Mouse (Mus musculus) limb, embryonic 15.5 days (tissue): ENCODE data around the gene Mtss1l. TPM values are rescaled to one million over a fixed set of nuclear protein-coding genes. Genes with fewer than 3 reads are reported as not detected.

Source experiments
- ATAC-seq: fragments of 200-750 bp; cut with Nextera tagmentation; 2 replicates; pipeline ENCODE4 v1.8.0; 2017; ENCODE audit warnings: low read depth, moderate TSS enrichment; ENCODE audit not compliant: insufficient number of reproducible peaks, low FRiP score, low TSS enrichment
- H3K27ac ChIP-seq: fragments of 300-500 bp; sonication (generic); 2 replicates; pipeline ENCODE4 v1.5.1; 2015; ENCODE audit warnings: moderate library complexity, mild to moderate bottlenecking, inconsistent platforms
- H3K27me3 ChIP-seq: fragments of 300-500 bp; sonication (generic); 2 replicates; pipeline ENCODE4 v1.6.1; 2015; ENCODE audit warnings: inconsistent platforms
- H3K36me3 ChIP-seq: fragments of 300-500 bp; sonication (generic); 2 replicates; pipeline ENCODE4 v1.6.1; 2015; ENCODE audit warnings: inconsistent platforms
- H3K4me1 ChIP-seq: fragments of 300-500 bp; sonication (generic); 2 replicates; pipeline ENCODE4 v1.6.1; 2015; ENCODE audit warnings: inconsistent platforms
- H3K4me2 ChIP-seq: fragments of 300-500 bp; sonication (generic); 2 replicates; pipeline ENCODE4 v1.6.1; 2015; ENCODE audit warnings: mild to moderate bottlenecking, inconsistent platforms
- H3K4me3 ChIP-seq: fragments of 300-500 bp; sonication (generic); 2 replicates; pipeline ENCODE4 v1.5.1; 2015; ENCODE audit warnings: mild to moderate bottlenecking, inconsistent platforms
- H3K9ac ChIP-seq: fragments of 300-500 bp; sonication (generic); 2 replicates; pipeline ENCODE4 v1.6.1; 2015; ENCODE audit warnings: inconsistent platforms
- H3K9me3 ChIP-seq: fragments of 300-500 bp; sonication (generic); 2 replicates; pipeline ENCODE4 v1.6.1; 2016; ENCODE audit warnings: inconsistent platforms
- WGBS: fragments of 180-500 bp; shearing (Covaris S2); methylation state at CpG from one replicate; pipeline ENCODE4 v1.1.7; 2015; 5-methylcytosine and 5-hydroxymethylcytosine counted together
- polyA plus RNA-seq: library from polyadenylated mRNA; unstranded; fragments of >200 nt; fragmentation: Nextera tagmentation; extraction: Ambion mirVana; gene quantifications from 2 replicates; pipeline ENCODE4 v1.2.1, GENCODE M21; 2015

The Mtss1l gene
- polyA plus RNA-seq, 1 experiment from 2014 or later: 10.2 TPM

DNA sequence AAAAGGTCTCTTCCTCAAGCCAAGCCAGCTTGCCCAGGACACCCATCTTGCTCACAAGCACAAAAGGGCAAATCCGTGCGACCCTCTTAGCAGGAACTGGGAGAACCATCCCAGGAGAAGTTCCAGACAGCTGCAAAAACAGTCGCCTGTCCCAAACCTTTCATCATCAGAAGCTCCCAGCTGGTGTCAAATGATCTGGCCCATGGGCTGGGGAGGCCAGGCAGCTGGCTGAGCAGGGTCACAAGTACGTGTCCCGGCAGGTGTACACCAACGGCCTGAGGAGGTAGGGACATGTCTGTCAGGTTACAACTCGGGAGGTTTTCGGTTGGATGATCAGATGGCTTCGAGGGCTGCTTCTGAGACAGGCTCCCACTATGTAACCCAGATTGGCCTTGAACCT is 25.4 kb downstream of the Mtss1l start:
- Histone ChIP-seq H3K9me3 (no peaks in the 10 kb centered on the region), H3K4me2 (no peak overlapping the region), H3K4me3 (no peak overlapping the region), H3K36me3 (0 out of 2 replicates have a peak, but pooled peaks cover 2% of the 10 kb centered on the region), H3K27me3 (0 out of 2 replicates have a peak, but pooled peaks cover 4% of the 10 kb centered on the region), H3K4me1 (no peaks in the 10 kb centered on the region), H3K9ac (no peak overlapping the region), H3K27ac (no peak overlapping the region)
- WGBS: 50% methylated on average over 9 of the region's 9 CpGs
- no peak for ATAC-seq

DNA sequence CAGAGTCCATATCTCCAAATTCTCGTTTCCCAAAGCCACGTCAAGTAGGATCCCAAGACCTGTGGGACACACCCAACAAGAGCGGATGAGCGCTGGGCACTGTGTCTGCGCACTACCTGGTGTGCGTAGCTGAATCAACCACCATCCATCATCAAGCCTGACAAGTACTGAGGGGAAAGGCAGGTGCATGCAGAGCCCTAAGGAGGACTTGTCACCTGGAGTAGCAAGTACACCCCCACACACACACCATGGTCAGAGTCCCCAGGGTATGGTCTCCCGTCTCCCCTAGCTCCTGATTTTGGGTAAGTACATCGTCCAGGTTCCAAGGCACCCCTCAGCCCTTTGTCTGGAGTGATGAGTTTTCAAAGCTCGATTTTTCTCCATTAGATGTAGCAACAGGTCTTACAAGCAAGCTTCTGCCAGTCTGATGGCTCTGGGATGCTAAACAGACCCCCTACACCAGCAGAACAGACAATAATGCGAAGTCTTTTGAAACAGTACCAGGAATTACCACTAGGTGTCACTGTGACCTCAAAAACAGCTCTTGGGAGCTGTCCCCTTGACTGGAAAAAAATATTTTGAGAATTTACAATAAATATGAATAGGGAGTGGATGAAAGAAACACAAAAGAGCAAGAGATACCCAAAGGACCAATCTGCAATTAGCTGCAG is 28.4 kb downstream of the Mtss1l start:
- no peak overlapping the region for H3K4me2 ChIP-seq
- peaks cover under 1% of the 10 kb centered on the region; the same call in 1 of the 2 replicates for H3K4me1 ChIP-seq
- H3K4me3 ChIP-seq: no peak overlapping the region
- H3K36me3 ChIP-seq: no peaks in the 10 kb centered on the region
- H3K9me3 ChIP-seq: no peaks in the 10 kb centered on the region
- no peak for ATAC-seq
- 0 out of 2 replicates have a peak, but pooled peaks cover 4% of the 10 kb centered on the region for H3K27me3 ChIP-seq
- no peak overlapping the region for H3K9ac ChIP-seq
- no peak overlapping the region for H3K27ac ChIP-seq
- WGBS: 58% methylated on average over 10 of the region's 10 CpGs

DNA sequence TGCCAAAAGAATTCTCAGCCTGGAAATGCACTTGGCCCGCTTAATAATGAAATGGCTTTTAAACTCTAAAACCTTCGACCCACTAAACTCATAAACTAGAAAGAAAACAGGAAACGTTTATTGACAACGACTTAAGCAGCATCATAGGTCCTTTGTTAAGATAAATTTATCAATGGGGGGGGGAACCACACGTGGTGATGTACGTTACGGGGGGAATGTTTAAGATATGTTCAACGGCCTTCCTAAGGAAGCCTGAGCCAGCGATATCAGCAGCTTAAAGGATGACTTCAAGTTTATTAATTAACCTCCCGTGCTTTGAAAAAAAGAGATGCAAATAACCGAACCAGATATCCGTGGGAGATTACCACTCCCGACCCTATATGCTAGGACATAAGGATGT is 29.0 kb downstream of the Mtss1l start:
- H3K9ac ChIP-seq: no peak overlapping the region
- no peak overlapping the region for H3K4me3 ChIP-seq
- no peak overlapping the region for H3K4me2 ChIP-seq
- no peaks in the 10 kb centered on the region for H3K36me3 ChIP-seq
- H3K4me1 ChIP-seq: peaks cover 7% of the 10 kb centered on the region
- no peak for ATAC-seq
- H3K27me3 ChIP-seq: 0 out of 2 replicates have a peak, but pooled peaks cover 4% of the 10 kb centered on the region
- no peak overlapping the region for H3K27ac ChIP-seq
- H3K9me3 ChIP-seq: no peaks in the 10 kb centered on the region
- WGBS: 44% methylated on average over 13 of the region's 13 CpGs

DNA sequence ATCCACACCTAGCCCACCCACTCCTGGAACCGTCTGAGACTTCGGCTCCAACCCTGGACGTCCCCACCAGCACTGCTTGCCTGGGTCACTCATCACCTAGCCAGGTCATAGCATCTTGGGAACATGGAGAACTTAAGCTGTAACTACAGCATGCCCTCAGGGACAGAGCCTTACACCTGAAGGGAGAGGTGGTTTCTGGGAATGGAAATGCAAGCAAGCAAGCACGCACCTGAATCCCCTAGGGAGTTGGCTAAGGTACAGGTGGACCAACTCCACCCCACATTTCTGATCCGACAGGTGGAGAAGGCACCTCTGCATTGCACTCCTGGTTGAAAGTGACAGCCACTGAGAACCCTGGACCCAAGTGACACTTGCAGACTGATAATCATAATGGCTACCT is 30.2 kb downstream of the Mtss1l start:
- H3K27ac ChIP-seq: no peak overlapping the region
- no peaks in the 10 kb centered on the region for H3K36me3 ChIP-seq
- H3K9me3 ChIP-seq: no peaks in the 10 kb centered on the region
- 69% methylated on average over 5 of the region's 5 CpGs for WGBS
- H3K4me2 ChIP-seq: no peak overlapping the region
- ATAC-seq: no peak
- no peak overlapping the region for H3K9ac ChIP-seq
- 0 out of 2 replicates have a peak, but pooled peaks cover 4% of the 10 kb centered on the region for H3K27me3 ChIP-seq
- H3K4me1 ChIP-seq: peaks cover 8% of the 10 kb centered on the region
- no peak overlapping the region for H3K4me3 ChIP-seq

DNA sequence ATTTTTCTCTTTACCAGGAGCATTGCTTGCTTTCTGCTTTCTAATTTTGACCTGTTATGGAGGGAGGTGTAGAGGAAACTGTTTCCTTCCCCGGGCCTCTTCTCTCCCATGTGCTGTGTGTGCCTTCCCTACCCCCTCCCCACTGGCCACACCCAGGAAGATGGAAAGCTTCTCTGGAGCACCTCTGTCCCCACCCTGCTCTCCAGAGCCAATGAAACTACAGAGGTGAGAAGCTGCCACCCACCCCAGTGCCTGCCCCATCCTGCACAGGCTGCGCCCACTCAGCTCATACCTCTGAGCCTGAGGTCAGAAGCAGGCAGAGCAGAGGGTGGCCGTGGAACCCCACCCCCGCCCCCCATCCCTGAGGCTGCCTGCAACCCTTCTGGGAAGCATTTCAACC is 33.4 kb downstream of the Mtss1l start:
- Histone ChIP-seq H3K9me3 (no peaks in the 10 kb centered on the region), H3K4me2 (0 out of 2 replicates have a peak overlapping the region, but pooled peaks have one; percentile 12), H3K4me1 (peaks cover 10% of the 10 kb centered on the region), H3K9ac (no peak overlapping the region), H3K4me3 (no peak overlapping the region), H3K27ac (no peak overlapping the region), H3K27me3 (no peaks in the 10 kb centered on the region), H3K36me3 (no peaks in the 10 kb centered on the region)
- ATAC-seq: no peak
- 41% methylated on average over 4 of the region's 4 CpGs for WGBS

DNA sequence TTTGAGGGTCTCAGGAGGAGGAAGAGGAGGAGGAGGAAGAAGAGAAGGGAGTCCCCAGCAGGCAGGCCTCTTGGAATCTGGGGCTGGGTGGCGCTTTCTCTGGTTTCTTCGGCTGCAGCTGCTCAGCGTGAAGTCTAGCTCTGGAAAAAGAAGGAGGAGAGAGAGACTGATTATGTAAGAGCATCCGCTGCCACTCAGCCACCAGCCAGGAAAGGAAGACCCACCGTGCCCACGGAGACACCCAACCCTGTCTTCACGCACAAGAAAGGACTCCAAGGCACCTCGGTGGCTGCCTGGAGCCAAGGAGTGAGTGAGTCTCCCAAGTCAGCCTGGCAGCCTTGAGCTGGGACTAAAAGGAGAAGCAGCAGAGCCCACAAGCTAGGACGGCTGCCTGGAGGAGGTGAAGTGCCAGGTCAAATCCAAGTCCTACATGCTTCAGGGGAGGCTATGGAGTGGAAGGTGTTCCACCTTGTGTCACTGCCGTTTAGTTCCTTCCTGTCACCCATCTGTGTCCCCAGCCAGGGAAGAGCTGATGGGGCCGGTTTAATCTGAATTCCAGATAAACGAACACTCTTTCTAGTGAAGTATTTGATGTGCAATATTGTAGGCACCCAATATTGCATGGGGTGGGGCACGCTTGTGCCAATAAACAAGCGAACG is 34.4 kb downstream of the Mtss1l start:
- no peak for ATAC-seq
- no peak overlapping the region for H3K4me3 ChIP-seq
- H3K9ac ChIP-seq: no peak overlapping the region
- no peak overlapping the region for H3K4me2 ChIP-seq
- H3K4me1 ChIP-seq: peaks cover 10% of the 10 kb centered on the region
- no peak overlapping the region for H3K27ac ChIP-seq
- 52% methylated on average over 15 of the region's 15 CpGs for WGBS
- no peaks in the 10 kb centered on the region for H3K9me3 ChIP-seq
- H3K36me3 ChIP-seq: no peaks in the 10 kb centered on the region
- no peaks in the 10 kb centered on the region for H3K27me3 ChIP-seq

DNA sequence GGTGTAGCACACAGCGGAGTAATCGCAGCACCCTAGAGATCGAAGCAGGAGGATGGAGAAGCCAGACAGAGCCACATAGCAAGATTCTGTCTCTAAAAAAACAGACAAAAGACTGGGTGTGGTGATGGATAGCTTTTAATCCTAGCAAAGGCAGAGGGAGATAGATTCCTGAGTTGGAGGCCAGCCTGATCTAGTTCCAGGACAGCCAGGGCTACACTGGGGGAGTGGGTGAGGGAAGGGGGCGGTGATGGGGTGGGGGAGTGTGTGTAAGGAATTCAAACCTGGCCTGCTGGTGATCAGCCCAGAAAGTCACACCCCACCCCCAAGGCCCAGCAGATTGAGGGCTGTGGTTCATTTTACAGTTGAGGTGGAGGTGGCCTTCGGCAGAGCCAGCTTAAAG is 34.9 kb downstream of the Mtss1l start:
- no peaks in the 10 kb centered on the region for H3K9me3 ChIP-seq
- H3K4me2 ChIP-seq: no peak overlapping the region
- no peaks in the 10 kb centered on the region for H3K36me3 ChIP-seq
- H3K4me1 ChIP-seq: peaks cover 13% of the 10 kb centered on the region
- no peak overlapping the region for H3K9ac ChIP-seq
- no peaks in the 10 kb centered on the region for H3K27me3 ChIP-seq
- H3K4me3 ChIP-seq: no peak overlapping the region
- no peak overlapping the region for H3K27ac ChIP-seq
- WGBS: 70% methylated on average over 5 of the region's 5 CpGs
- no peak for ATAC-seq

DNA sequence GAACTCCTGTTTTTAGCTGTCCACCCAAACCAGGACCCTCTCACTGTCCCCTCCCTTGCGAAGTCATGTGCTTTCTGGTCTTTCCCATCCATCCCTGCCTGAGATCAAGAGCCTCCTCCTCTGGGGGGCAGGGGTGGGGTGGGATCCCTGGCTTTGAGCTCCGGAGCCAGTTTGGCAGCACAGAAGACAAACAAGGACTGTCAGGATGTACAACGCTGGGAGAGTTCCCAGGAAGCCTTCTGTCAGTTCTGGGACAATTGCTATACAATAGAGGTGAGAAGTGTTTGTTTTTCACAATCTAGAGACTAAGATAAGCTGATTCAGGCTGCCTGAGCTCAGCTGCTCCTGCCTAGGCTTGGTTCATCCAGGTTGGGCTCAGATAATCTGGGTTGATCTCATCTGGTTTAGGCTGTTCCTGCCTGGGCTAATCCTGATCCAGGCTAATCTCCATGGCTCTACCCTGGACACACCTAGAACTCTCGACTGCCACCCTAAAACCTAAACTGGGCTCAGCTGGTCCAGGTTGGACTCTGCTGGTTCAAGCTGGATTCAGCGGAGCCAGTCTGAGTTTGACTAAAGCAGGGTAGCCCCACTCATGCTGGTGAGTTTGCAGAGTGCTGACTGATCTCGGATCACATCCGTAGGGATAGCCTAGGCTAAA is 39.1 kb downstream of the Mtss1l start:
- no peak for ATAC-seq
- 67% methylated on average over 7 of the region's 7 CpGs for WGBS

DNA sequence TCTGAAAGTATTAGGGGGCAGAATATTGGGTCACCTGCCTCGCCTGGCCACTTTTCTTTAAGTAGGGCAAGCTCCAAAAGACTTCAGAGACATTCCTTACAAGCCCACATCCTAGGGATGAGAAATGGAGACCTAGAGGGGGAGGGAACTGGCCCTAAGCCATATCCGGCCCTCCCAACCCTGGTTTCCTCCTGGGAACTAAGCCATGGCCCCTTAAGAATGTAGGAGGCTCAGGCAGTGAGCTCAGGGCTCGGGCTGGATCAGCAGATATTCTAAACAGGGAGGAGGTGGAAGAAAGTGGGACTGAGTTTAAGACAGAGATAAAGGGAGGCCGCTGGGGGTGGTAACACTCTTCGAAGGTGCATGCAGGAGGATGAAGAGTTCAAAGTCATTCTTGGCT is 39.9 kb downstream of the Mtss1l start:
- 49% methylated on average over 5 of the region's 5 CpGs for whole genome bisulfite sequencing
- no peaks in the 10 kb centered on the region for H3K9me3 ChIP-seq
- H3K27ac ChIP-seq: no peak overlapping the region
- H3K4me2 ChIP-seq: no peak overlapping the region
- no peaks in the 10 kb centered on the region for H3K36me3 ChIP-seq
- no peaks in the 10 kb centered on the region for H3K27me3 ChIP-seq
- ATAC-seq: no peak
- no peak overlapping the region for H3K9ac ChIP-seq
- 0 out of 2 replicates have a peak, but pooled peaks cover 7% of the 10 kb centered on the region for H3K4me1 ChIP-seq
- H3K4me3 ChIP-seq: no peak overlapping the region

More for the DNA sequence above, 39.1 kb downstream of the Mtss1l start:
- Histone ChIP-seq H3K36me3 (no peaks in the 10 kb centered on the region), H3K9me3 (no peaks in the 10 kb centered on the region), H3K4me1 (0 out of 2 replicates have a peak, but pooled peaks cover 7% of the 10 kb centered on the region), H3K9ac (no peak overlapping the region), H3K4me2 (no peak overlapping the region), H3K27me3 (no peaks in the 10 kb centered on the region), H3K27ac (no peak overlapping the region), H3K4me3 (no peak overlapping the region)

DNA sequence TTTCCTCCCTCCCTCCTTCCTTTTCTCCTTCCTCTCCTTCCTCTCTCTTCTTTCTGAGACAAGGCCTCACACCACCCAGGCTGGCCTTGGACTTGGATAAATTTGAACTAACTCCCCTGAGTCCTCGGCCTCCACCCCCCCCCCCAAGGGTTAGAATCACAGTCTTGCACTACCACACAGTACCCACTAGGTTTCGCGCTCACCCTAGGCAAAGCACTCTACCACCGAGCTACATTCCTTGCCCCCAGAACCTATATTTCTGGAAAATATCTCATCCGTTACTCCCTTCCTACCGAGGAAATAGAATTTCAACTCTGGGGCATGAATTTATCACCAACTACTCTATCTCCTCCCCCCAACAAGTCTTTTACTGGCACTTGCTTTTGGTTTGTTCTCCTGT is 40.7 kb downstream of the Mtss1l start:
- H3K27me3 ChIP-seq: no peaks in the 10 kb centered on the region
- ATAC-seq: no peak
- H3K27ac ChIP-seq: no peak overlapping the region
- no peaks in the 10 kb centered on the region for H3K36me3 ChIP-seq
- 47% methylated on average over 6 of the region's 6 CpGs for WGBS
- H3K4me2 ChIP-seq: no peak overlapping the region
- 0 out of 2 replicates have a peak, but pooled peaks cover 5% of the 10 kb centered on the region for H3K4me1 ChIP-seq
- H3K9ac ChIP-seq: no peak overlapping the region
- no peaks in the 10 kb centered on the region for H3K9me3 ChIP-seq
- no peak overlapping the region for H3K4me3 ChIP-seq

DNA sequence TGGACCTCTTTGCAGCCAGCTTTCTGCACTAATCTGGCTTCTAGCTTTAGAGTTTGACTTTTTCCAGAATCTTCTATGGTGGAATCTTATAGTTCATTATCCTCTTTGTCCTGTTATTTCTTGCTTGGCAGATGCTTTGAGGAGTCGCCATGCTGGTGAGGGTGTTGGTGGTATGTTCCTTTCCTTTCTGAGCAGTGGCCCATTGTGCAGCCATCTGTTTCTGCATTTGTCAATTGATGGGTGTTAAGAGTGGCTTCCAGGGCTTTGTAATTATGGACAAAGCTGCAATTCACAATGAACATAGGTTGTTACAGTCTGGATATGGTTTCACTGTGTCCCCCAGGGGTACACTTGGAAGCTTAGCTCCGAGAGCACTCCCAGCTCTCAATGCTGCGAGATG is 43.4 kb downstream of the Mtss1l start:
- Histone ChIP-seq H3K4me1 (0 out of 2 replicates have a peak, but pooled peaks cover 5% of the 10 kb centered on the region), H3K4me3 (no peak overlapping the region), H3K27me3 (no peaks in the 10 kb centered on the region), H3K36me3 (no peaks in the 10 kb centered on the region), H3K27ac (no peak overlapping the region), H3K9ac (no peak overlapping the region), H3K9me3 (no peaks in the 10 kb centered on the region), H3K4me2 (no peak overlapping the region)
- WGBS: 63% methylated on average over 3 of the region's 3 CpGs
- ATAC-seq: no peak

DNA sequence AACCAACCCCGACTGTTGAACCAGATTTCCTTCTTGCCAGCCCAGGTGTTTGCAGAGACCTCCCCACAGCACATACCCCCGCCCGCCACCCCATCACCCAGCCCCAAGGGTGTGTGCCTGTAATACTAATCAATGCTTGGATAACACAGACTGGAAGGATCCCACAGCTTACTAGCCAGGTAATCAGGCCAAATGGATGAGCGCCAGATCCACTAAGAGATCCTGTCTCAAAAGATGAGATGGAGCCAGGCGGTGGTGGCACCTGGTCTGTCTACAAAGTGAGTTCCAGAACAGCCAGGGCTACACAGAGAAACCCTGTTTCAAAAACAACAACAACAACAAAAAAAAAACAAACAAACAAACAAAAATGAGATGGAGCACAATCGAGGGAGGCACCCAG is 46.0 kb downstream of the Mtss1l start:
- Histone ChIP-seq H3K4me1 (no peaks in the 10 kb centered on the region), H3K27ac (no peak overlapping the region), H3K9me3 (no peaks in the 10 kb centered on the region), H3K9ac (no peak overlapping the region), H3K36me3 (no peaks in the 10 kb centered on the region), H3K27me3 (no peaks in the 10 kb centered on the region), H3K4me2 (no peak overlapping the region), H3K4me3 (no peak overlapping the region)
- whole genome bisulfite sequencing: 82% methylated on average over 6 of the region's 6 CpGs
- ATAC-seq: no peak
